Mouse (Mus musculus) layer of hippocampus, adult 2 months (tissue): ENCODE results near the gene Hjurp. TPM values are rescaled to one million over a fixed set of nuclear protein-coding genes. Genes with fewer than 3 reads are reported as not detected.

Source experiments
- DNase-seq, 2 experiments: peaks; one replicate each; pipeline ENCODE4 v3.0.0; 2022; ENCODE audit warnings: low spot score in 2 of 2
- H3K27ac ChIP-seq: fragments of 200-600 bp; 2 replicates; pipeline ENCODE4 v1.8.1; 2022
- H3K4me3 ChIP-seq: fragments of 200-600 bp; 2 replicates; pipeline ENCODE4 v1.8.1; 2022; ENCODE audit warnings: mild to moderate bottlenecking
- CTCF ChIP-seq: fragments of 200-600 bp; conservative IDR thresholded peaks from 2 replicates; pipeline ENCODE4 v1.8.1; 2022; ENCODE audit warnings: antibody characterized with exemption, mild to moderate bottlenecking, moderate library complexity
- total RNA-seq, 2 experiments: library from RNA; stranded (reverse); gene quantifications; 2 replicates each; pipeline ENCODE4 v1.2.3; 2021

The Hjurp gene
- total RNA-seq, 2 experiments from 2014 or later: 31.9 to 35.3 TPM

- Histone ChIP-seq H3K27ac (no peak overlapping the region), H3K4me3 (no peak overlapping the region)
- DNase-seq: no peak
- no peak for TF ChIP-seq CTCF
Measured at GRCm38 (mm10) chr1:88273326-88273725, 4.1 kb downstream of the Hjurp start.

GRCm38 (mm10) chr1:88272851-88273250 lies 4.6 kb downstream of the Hjurp start:
- Histone ChIP-seq H3K27ac (no peak overlapping the region), H3K4me3 (no peak overlapping the region)
- TF ChIP-seq CTCF: no peak
- no peak for DNase-seq

- Histone ChIP-seq H3K4me3 (no peak overlapping the region), H3K27ac (no peak overlapping the region)
- no peak for DNase-seq
- no peak for TF ChIP-seq CTCF
Measured at GRCm38 (mm10) chr1:88269539-88270309, 7.7 kb downstream of the Hjurp start.

GRCm38 (mm10) chr1:88268070-88268469 lies 9.4 kb downstream of the Hjurp start:
- no peak overlapping the region for H3K4me3 ChIP-seq
- no peak for DNase-seq
- H3K27ac ChIP-seq: no peak overlapping the region
- no peak for TF ChIP-seq CTCF

- DNase-seq: no peak
- Histone ChIP-seq H3K27ac (no peak overlapping the region), H3K4me3 (no peak overlapping the region)
- TF ChIP-seq CTCF: no peak
Measured at GRCm38 (mm10) chr1:88267489-88267888, 9.9 kb downstream of the Hjurp start.

GRCm38 (mm10) chr1:88266123-88266522 lies 11.3 kb downstream of the Hjurp start:
- H3K27ac ChIP-seq: no peak overlapping the region
- H3K4me3 ChIP-seq: no peak overlapping the region
- DNase-seq: no peak
- no peak for TF ChIP-seq CTCF

GRCm38 (mm10) chr1:88264869-88265240 lies 12.6 kb downstream of the Hjurp start:
- TF ChIP-seq CTCF: no peak
- Histone ChIP-seq H3K27ac (no peak overlapping the region), H3K4me3 (no peak overlapping the region)
- DNase-seq: no peak

- DNase-seq: no peak
- no peak for TF ChIP-seq CTCF
Measured at GRCm38 (mm10) chr1:88264237-88264868, 13.1 kb downstream of the Hjurp start.

GRCm38 (mm10) chr1:88263778-88264177 lies 13.7 kb downstream of the Hjurp start:
- no peak for DNase-seq
- H3K4me3 ChIP-seq: no peak overlapping the region
- H3K27ac ChIP-seq: no peak overlapping the region
- TF ChIP-seq CTCF: no peak

More at GRCm38 (mm10) chr1:88264237-88264868, 13.1 kb downstream of the Hjurp start:
- Histone ChIP-seq H3K27ac (no peak overlapping the region), H3K4me3 (no peak overlapping the region)

GRCm38 (mm10) chr1:88262961-88263360 lies 14.5 kb downstream of the Hjurp start:
- no peak for TF ChIP-seq CTCF
- DNase-seq: no peak
- Histone ChIP-seq H3K4me3 (no peak overlapping the region), H3K27ac (no peak overlapping the region)

GRCm38 (mm10) chr1:88262255-88262654 lies 15.2 kb downstream of the Hjurp start:
- H3K4me3 ChIP-seq: no peak overlapping the region
- no peak for TF ChIP-seq CTCF
- no peak overlapping the region for H3K27ac ChIP-seq
- no peak for DNase-seq

GRCm38 (mm10) chr1:88261706-88262105 lies 15.7 kb downstream of the Hjurp start:
- H3K4me3 ChIP-seq: no peak overlapping the region

GRCm38 (mm10) chr1:88260604-88261377 lies 16.6 kb downstream of the Hjurp start:
- no peak overlapping the region for H3K27ac ChIP-seq
- TF ChIP-seq CTCF: no peak
- H3K4me3 ChIP-seq: no peak overlapping the region
- no peak for DNase-seq

More at GRCm38 (mm10) chr1:88261706-88262105, 15.7 kb downstream of the Hjurp start:
- no peak for TF ChIP-seq CTCF
- no peak for DNase-seq
- H3K27ac ChIP-seq: no peak overlapping the region
